Mouse (Mus musculus) heart, postnatal 0 days (tissue): ENCODE data around the gene Acbd6. TPM values are rescaled to one million over a fixed set of nuclear protein-coding genes. Genes with fewer than 3 reads are reported as not detected.

Experiments
- ATAC-seq: fragments of 200-750 bp; cut with Nextera tagmentation; 2 replicates; pipeline ENCODE4 v1.8.0; 2017; ENCODE audit warnings: low read depth, moderate number of reproducible peaks, moderate library complexity; ENCODE audit not compliant: insufficient read depth
- DNase-seq: peaks from one replicate; pipeline ENCODE4 v3.0.0-alpha.2; 2016; ENCODE audit warnings: low spot score
- H3K27ac ChIP-seq: fragments of 300-500 bp; sonication (generic); 2 replicates; pipeline ENCODE4 v1.5.1; 2014; ENCODE audit warnings: low read depth, mild to moderate bottlenecking
- H3K27me3 ChIP-seq: fragments of 300-500 bp; sonication (generic); 2 replicates; pipeline ENCODE4 v1.6.1; 2014; ENCODE audit warnings: low read length, mixed read lengths; ENCODE audit not compliant: control insufficient read depth, insufficient read depth
- H3K36me3 ChIP-seq: fragments of 300-500 bp; sonication (generic); replicated peaks from 2 replicates; pipeline ENCODE4 v1.6.1; 2014; ENCODE audit warnings: low read length, mixed read lengths; ENCODE audit not compliant: control insufficient read depth, insufficient read depth
- H3K4me1 ChIP-seq: fragments of 300-500 bp; sonication (generic); 2 replicates; pipeline ENCODE4 v1.6.1; 2014; ENCODE audit warnings: antibody characterized with exemption; ENCODE audit not compliant: control insufficient read depth, insufficient read depth
- H3K4me2 ChIP-seq: fragments of 300-500 bp; sonication (generic); 2 replicates; pipeline ENCODE4 v1.6.1; 2014; ENCODE audit warnings: low read depth, mild to moderate bottlenecking, low read length, moderate library complexity
- H3K4me3 ChIP-seq: fragments of 300-500 bp; sonication (generic); 2 replicates; pipeline ENCODE4 v1.5.1; 2014; ENCODE audit warnings: low read depth, low read length
- H3K9ac ChIP-seq: fragments of 300-500 bp; sonication (generic); replicated peaks from 2 replicates; pipeline ENCODE4 v1.6.1; 2014; ENCODE audit warnings: low read depth, low read length, mixed read lengths
- H3K9me3 ChIP-seq: fragments of 300-500 bp; sonication (generic); replicated peaks from 2 replicates; pipeline ENCODE4 v1.6.1; 2016; ENCODE audit warnings: low read length; ENCODE audit not compliant: control insufficient read depth
- CTCF ChIP-seq: IDR thresholded peaks from 2 replicates; pipeline ENCODE4 v1.5.1; 2016; ENCODE audit warnings: antibody characterized with exemption, control low read depth, low read depth
- EP300 ChIP-seq: IDR thresholded peaks from 2 replicates; pipeline ENCODE4 v1.6.1; 2016; ENCODE audit warnings: antibody characterized with exemption, low read depth
- WGBS: fragments of 180-500 bp; shearing (Covaris S2); extraction: QIAGEN DNeasy Blood & Tissue Kit; methylation state at CpG from one replicate; pipeline ENCODE4 v1.1.7; 2014; 5-methylcytosine and 5-hydroxymethylcytosine counted together
- polyA plus RNA-seq: library from polyadenylated mRNA; unstranded; fragments of >200 nt; fragmentation: Nextera tagmentation; extraction: Ambion mirVana; gene quantifications from 2 replicates; pipeline ENCODE4 v1.2.1, GENCODE M21; 2015
- total RNA-seq: library from RNA; depleted of rRNA; stranded (reverse); fragments of >200 nt; gene quantifications from 2 replicates; pipeline ENCODE4 v1.2.3, GENCODE M21; 2014; ENCODE audit warnings: low replicate concordance

Acbd6 gene
- total and polyA plus RNA-seq, 2 experiments from 2014 or later, result 55.0 to 63.6 TPM

DNA sequence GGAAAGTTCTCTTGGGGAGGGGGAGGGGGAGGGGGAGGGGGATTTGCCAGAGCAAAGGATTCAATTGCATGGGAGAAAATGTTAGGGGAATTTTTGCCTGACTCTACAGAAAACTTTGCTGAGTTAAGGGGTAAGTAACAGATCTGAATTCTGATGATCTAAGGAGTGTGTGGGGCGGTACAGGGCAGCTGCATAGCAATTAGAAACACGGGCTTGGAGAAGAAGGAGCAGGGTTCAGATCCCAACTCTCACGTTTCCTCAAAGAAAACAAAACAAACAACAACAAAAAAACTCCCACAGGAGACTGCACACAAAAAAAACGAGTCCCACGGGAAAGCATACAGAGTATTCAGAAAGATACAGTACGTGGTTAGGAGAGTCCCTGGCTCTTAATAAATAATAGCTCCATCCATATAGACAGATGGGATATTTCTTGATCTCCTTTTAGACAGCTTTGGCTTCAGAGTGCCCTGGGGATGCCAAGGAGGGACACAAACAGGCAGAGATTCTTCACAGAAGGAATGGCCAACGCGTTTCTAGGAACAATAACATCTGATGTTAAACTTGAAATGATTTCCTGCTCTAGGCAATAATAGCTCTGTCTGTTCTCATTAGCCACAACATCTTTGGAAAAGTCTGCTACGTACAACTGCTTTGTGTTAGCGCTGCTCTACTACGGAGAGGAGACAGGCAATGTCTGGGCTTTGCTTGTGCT, 29.4 kb upstream of the Acbd6 start:
- no peak for ATAC-seq
- peak overlapping the region; percentile 88 for H3K27ac ChIP-seq

DNA sequence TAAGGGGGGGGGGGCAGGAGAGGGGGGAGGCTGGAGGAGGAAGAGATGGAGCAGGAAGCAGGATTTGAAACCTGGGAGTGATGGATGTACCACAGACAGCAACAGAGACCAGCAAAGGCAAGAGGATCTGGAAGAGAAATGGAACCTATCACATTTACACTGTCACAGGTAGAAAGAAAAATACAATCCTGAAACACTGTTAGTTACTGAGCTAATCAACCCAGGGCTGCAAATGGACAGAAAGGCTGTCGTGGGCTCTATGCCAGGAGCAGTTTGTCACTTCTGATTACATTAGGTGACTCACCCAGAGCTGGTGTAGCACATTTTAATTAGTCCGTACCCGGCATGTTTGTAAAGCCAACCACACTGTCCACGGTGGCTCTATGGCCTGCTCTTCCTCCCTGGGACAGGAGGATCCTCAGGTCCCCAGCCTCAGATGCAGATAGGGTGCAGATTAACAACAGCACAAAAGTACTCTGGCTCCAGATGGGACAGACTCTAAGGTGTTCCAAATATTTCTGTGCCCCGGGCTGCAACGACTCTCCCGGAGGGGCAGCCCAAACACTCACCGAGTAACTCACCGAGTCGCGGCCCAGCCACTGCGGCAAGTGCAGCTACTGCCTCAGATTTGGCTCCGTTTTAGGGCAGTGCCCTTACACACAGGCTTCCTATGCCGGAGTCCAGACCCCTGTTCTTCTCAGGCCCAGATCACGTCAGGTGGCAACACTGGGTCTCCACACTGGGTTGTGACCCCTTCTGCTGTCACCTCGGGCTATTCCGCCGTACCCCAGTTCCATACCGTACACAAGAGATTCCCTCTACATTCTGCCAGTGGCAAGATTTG, 28.6 kb upstream of the Acbd6 start:
- peaks cover 34% of the 10 kb centered on the region for H3K4me1 ChIP-seq
- ATAC-seq, result no peak
- no peaks in the 10 kb centered on the region for H3K27me3 ChIP-seq
- DNase-seq, result peak; percentile 47
- H3K36me3 ChIP-seq, result no peaks in the 10 kb centered on the region
- no peak overlapping the region for H3K9ac ChIP-seq
- WGBS, result 57% methylated on average over 18 of the region's 19 CpGs
- peak overlapping the region; percentile 88 for H3K27ac ChIP-seq
- TF ChIP-seq CTCF, result no peak
- TF ChIP-seq EP300, result no peak
- no peaks in the 10 kb centered on the region for H3K9me3 ChIP-seq
- H3K4me2 ChIP-seq, result no peak overlapping the region
- no peak overlapping the region for H3K4me3 ChIP-seq

More for the DNA sequence above, 29.4 kb upstream of the Acbd6 start:
- DNase-seq, result no peak
- Histone ChIP-seq H3K36me3 (no peaks in the 10 kb centered on the region), H3K4me3 (no peak overlapping the region), H3K4me2 (no peak overlapping the region), H3K27me3 (no peaks in the 10 kb centered on the region), H3K4me1 (peaks cover 34% of the 10 kb centered on the region), H3K9me3 (no peaks in the 10 kb centered on the region), H3K9ac (no peak overlapping the region)
- WGBS, result 42% methylated on average over 11 of the region's 11 CpGs
- TF ChIP-seq EP300 (no peak), CTCF (no peak)

DNA sequence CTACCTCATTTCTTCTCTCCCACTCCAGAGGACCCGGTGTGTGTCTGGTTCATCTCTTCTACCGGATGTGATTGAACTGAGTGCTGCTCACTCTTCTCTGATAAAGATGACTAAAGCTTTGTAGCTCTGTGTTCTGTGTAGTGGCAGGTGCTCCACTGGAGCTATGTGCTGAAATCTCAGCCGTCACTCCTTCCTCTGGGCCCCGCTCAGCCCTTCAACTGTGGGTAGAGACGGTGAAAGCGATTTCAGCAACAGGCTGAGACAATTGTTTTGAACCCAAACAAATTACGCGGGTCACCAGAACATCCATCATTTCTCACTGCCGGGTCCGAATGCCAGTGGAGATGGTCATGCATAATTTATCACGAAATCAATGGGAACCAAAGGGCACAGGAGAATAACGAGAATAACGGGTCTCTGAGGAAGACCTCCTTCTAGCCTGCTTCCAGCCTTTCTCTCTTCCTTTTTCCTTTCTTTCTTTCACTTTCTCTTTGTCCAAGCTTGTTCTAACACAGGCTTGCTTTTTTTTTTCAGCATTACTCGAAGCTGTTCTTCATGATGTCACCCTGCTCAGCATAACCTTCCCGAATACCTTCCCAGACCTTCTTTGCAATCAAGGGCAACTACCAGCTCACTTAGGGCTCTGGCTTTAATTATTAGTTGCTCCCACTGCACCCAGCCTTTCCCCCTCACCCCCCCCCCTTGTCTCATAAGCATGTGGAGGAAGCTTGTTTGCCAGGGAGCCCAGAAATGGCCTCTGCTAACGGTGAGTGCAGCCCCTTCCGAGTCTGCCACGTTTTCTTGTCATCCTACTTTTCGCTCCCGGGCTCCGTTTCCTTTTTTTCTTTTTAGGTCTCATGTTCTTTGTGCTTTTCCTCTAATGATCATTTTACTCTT, 27.1 kb upstream of the Acbd6 start:
- 49% methylated on average over 21 of the region's 21 CpGs for WGBS
- no peaks in the 10 kb centered on the region for H3K9me3 ChIP-seq
- H3K36me3 ChIP-seq, result no peaks in the 10 kb centered on the region
- H3K9ac ChIP-seq, result no peak overlapping the region
- H3K4me1 ChIP-seq, result peaks cover 34% of the 10 kb centered on the region
- no peak overlapping the region for H3K4me3 ChIP-seq
- DNase-seq (no peak), ATAC-seq (no peak)
- TF ChIP-seq EP300 (no peak), CTCF (no peak)
- H3K27ac ChIP-seq, result peak overlapping the region; percentile 47; the same call in 1 of the 2 replicates
- H3K27me3 ChIP-seq, result no peaks in the 10 kb centered on the region
- peak overlapping the region; percentile 29 for H3K4me2 ChIP-seq

DNA sequence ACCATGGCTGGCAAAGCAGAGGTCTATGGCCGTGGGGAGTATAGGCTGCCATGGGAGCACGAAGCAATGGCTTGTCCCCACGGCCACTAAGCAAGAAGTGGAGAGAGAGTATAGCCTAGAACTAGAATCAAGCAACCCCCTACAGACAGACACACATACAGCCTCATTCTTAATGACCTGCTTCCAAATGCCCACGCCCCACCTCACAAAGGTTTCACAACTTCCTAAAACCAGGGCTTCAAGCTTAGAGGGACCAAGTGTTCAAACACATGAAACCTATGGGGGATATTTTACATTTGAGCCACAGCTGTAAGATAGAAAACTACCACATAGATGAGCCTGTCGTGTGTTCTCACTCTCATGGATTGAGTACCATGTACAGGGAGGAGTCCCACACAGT, 25.5 kb upstream of the Acbd6 start:
- no peak for TF ChIP-seq CTCF
- TF ChIP-seq EP300, result no peak
- no peaks in the 10 kb centered on the region for H3K9me3 ChIP-seq
- WGBS, result 96% methylated on average over 5 of the region's 5 CpGs
- ATAC-seq (no peak), DNase-seq (no peak)
- no peak overlapping the region for H3K4me2 ChIP-seq
- no peak overlapping the region for H3K4me3 ChIP-seq
- H3K4me1 ChIP-seq, result peaks cover 33% of the 10 kb centered on the region
- no peak overlapping the region for H3K9ac ChIP-seq
- H3K27me3 ChIP-seq, result no peaks in the 10 kb centered on the region
- H3K27ac ChIP-seq, result no peak overlapping the region
- H3K36me3 ChIP-seq, result no peaks in the 10 kb centered on the region
